Mouse (Mus musculus) inflammation-experienced regulatory T-cells, adult 6 months (primary cell): ENCODE measurements around the gene Corin. TPM values are rescaled to one million over a fixed set of nuclear protein-coding genes. Genes with fewer than 3 reads are reported as not detected.

Source experiments
- ATAC-seq: one replicate; pipeline ENCODE4 v1.8.0; 2017
- polyA plus RNA-seq, 3 experiments: library from polyadenylated mRNA; unstranded; fragments of 100-300 nt; shearing (Covaris generic); gene quantifications; one replicate each; pipeline ENCODE4 v1.2.1; 2017

The Corin gene
- polyA plus RNA-seq: under 1 TPM; 0.12 to 0.30 (median 0.16) TPM

DNA sequence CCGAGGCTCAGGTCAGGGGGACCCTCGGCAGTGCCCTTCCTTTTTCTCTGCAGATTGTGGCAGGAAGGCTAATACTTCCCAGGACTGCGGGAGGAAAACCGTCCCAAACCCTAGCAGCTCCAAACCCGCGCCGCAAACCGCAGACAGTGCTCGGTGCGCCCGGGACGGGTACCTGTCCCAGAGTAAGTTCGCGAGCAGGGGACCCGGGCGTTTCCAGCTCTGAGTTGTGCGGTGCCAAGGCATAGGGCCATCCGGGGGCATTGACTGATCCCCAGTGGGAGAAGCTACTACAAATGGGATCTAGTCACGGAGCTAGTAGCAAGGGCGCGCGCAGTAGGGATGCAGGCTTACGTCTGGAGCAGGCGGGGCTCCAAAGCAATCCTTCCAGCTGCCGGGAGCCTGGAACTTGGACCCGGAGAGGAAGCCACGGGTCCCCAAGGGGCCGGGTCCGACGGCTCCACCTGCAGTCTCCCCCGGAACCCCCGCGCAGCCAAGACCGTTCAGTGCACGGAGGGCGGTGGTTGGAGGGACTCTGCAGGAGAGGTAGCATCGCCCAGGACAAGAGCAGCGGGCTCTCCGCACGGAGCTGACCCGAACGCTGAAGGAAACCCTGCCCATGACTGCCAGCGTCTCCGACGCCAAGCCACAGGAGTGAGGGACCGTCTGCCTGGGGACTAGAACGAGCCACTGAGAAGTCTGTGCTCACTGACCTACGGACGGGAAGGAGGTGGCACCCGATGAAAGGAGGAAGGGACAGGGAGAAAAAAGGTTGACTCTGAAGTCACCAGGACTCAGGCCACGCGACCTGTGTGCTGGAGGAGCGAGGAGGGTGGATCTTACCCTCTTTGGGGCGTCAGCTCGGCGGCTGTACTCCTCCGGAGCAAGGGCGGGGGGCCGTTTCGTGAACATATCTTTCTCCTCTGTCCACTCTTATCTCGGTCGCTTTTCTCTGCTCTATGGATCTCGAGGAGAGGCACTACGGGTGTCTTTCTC lies at the start of gene Corin:
Gene Corin (minus strand): TSS at position 943 of the 993 bp plus-strand sequence.
- ATAC-seq: no peak

DNA sequence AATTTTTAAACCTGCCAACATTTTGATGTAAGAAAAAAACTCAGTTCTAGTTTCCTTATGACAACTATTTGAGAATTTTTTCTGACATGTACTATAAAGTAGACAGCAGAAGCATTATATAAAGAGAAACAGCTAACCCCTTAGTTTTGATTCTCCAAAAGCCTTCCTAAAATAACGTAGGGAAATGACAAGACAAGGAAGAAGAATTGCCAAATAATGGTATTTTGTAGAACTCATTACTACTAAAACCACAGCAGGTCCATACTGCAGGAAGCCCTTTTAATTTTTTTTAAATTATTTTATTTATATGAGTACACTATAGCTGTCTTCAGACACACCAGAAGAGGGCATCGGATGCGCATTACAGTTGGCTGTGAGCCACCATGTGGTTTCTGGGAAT lies 46.9 kb upstream of the Corin start:
- no peak for ATAC-seq

DNA sequence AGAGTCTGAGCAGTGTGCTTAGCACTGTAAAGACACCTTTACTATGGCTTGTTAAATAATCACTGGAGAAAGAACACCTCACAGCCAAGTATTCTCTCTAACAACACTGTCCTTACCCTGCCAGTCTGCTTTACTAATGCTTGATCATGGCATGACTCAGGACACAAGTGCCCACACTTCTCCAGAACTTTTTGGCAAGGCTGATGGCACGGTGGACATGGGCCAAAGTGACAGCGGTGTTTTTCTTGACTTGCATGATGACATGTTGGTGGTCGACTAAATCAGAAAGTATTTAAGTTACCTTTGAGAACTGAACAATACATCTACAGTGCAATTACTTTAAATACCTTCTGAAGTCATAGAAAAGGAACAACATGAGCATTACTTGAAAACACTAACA lies 24.6 kb upstream of the Corin start:
- ATAC-seq: no peak

DNA sequence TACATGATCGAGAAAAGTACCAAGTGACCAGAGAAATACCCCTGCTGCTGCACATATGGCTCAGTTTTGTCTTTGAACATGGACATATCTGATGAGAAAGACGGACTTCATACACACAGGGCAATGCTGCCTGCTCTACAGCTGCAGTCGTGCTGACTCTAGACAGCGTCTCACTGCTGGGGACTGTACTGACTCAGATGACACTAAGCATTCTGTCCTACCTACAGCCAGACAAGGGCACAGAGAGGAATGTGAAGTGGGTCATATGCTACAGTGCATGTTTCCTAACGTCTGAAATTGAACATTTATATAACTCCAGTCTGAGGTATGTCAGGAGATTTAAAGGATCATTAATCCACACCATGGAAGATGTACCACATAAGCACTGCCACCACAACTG lies 9.5 kb upstream of the Corin start:
- no peak for ATAC-seq

DNA sequence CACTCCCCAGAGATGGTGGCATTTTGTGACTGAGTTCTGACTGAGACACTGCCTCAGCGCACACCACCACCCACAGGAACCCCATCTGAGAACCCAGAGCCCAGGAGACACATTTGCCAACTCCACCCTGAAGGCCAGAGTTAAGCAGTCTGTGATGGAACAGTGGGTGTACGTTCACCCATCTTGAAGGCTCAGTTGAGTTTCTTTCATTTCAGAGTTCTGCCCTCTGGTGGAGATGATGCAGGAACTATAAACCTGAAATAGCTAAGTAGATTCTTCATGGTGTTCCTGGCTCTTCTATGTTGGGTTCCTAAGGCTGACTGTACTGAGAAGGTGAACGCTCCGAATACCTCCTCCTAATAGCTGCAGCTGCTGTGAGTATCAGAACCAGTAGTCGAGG lies 1.5 kb upstream of the Corin start:
- no peak for ATAC-seq

DNA sequence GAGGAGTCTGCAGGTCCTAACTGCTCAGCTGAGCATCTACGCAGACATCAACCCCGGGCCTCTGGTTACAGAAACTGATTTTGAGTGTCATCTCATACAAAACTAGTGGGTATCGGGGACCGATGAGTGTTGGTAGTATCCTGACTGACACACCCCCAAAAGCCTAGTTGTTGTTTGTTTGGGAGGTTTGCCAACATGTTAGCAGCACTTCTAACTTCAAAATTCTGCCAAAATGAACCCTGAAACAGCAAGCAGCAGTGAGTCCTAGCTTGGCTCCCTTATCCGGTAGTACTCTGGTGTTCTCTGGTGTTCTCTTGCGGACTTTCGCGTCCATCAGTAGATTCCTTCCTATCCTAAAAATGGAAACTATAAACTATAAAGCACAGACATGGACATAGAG lies 1.5 kb downstream of the Corin start:
- no peak for ATAC-seq

DNA sequence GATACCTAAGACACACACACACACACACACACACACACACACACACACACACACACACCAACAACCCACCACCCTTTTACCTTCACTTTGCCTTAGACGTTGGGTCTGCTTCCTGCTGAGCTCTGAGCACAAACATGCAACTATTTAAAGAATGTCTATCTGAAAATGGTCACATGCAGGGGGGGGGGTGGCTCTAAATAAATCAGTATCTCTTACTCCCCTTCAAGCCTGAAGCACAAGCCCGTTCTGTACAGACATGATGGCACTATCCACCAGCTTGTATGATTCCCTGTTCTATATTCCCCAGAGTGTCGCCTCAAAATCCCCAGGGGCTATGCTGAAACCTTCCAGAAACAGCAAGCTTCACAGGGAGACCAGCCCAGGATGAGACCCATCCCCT lies 2.5 kb downstream of the Corin start:
- no peak for ATAC-seq

DNA sequence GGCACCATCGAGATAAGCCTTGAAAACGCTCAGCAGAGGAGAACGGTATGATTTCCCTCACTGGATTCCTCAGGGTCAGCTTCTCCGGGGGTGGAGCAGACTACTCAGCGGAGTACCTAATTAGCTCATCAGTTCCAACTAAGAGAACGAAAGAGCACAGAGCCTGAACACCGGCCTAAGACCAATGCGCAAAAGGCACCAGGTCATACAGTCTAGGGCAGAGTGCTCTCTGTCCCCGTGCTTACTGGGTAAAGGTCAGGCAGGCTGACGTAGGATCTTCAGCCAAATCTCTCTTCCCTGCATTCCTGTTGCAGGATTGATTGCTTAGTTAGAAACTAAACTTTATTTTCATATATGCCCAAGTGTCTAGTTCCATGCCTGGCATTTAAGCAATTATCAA lies 6.0 kb downstream of the Corin start:
- ATAC-seq: no peak

DNA sequence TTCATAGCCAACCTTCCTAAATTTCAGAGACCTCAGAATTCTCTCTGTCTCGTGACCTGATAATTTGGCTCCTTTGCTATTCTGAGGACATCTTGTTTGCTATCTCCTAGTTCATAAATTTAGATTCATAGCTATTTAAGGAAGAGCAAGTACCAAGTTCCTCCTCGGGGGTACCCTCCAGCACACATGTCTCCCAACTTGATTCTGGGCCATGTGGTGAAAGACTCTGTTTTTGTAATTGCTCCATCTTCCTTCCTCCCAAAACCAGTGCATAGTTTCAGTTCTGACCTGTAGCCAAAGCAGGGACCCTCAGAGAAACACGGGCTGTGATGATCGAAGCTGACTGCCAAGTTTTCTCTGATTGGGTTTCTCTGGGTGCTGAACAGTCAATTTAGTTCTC lies 7.5 kb downstream of the Corin start:
- ATAC-seq: no peak

DNA sequence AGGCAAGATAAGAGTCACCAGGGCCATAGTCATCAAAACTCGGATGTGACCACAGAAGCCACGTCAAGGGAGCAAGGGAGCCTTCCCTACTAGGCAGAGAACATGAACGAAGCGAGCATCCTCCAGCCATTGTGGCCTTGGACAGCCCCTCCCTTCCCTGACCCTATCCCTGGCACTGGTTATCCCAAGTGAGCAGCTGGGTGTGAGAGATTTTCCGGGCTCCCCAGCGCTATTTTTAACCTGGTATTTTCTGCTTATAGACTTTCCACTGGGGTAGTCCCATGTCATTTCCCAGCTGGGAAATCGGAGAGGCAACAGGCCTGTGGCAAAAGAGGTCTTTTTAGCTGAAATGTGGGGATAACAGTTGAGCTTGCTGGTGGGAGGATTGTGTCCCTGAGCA lies 10.4 kb downstream of the Corin start:
- ATAC-seq: no peak

DNA sequence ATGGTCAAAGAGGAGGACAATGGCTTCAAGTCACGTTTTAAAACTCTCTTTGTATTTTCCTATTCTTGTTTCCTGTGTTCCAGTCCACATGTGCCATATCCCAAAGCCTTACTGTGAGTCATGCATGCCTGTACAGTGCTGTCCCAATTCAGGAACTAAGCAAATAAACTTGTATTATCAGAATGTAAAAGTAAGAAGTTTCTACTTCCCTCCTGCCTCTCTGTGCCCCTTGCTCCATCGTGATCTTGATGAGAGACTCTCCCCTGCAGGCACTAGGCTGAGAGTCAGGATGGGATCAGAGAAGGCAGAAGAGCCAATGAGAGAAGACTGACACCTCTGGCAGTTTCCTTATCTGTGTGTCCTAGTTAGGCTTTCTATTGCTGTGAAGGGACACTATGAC lies 13.0 kb downstream of the Corin start:
- no peak for ATAC-seq

DNA sequence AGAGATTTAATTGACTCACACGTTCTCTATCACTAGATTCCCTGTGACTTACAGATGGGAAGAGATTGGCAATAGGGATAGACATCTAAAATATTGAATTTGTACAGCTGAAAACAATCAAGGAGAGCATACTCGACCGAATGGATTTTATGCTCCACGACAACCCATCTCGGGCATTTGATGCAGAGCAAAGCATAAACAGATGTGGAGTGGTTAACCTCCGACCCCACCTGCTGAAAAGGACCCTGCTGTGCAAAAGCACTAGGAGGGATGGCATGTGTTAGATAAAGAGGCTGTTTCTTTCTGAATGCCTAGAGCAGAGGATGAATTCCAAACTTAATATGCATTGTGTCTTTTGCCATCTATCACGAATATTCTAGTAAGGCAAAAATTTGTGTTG lies 23.8 kb downstream of the Corin start:
- ATAC-seq: no peak

DNA sequence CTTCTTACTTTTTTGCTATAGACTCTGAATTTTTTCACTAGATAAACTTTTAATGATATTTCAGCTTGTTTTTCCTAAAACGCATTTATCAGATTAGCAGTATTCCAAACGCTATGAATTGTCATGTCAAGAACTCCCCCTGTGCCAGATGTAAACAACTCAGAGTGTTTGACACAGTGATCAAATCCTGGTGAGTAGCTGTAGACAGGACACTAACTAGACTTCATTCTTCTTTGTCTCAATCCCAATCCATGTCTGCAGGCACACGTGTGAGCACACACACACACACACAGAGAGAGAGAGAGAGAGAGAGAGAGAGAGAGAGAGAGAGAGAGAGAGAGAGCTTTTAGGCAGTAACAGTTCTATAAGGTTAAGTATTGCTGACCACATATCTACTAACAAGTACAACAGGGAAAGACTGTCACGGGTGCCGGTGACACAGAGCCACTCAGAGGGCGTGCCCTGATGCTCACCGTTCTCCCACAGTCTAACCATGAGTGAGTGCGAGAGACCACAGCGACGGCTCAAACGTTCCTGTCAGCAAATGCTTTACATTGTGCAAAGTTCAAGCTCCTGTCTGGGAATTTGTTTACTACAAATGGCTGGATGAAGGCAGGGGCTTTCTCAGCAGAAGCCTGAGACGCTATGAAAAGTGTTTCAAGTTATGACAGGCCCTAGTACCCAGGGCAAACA lies 31.8 kb downstream of the Corin start:
- ATAC-seq: no peak

DNA sequence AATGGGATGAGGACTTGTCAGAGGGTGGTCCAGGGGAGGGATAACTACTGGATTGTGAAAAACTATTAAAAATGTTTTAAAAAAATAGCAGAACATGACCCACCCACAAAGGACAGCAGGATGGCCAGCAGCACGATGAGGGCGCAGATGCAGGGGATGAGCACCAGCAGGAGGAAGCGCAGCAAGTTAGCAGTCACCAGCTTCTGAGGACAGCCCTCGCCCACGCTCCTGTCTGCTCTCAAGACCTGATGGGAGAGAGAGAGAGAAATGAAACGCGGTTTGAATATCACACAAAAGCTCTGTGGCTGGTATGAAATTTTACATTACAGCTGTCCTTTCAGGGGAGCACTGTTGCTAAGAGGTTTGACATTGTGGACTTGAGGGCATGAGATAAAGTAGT lies 32.5 kb downstream of the Corin start:
- ATAC-seq: no peak

DNA sequence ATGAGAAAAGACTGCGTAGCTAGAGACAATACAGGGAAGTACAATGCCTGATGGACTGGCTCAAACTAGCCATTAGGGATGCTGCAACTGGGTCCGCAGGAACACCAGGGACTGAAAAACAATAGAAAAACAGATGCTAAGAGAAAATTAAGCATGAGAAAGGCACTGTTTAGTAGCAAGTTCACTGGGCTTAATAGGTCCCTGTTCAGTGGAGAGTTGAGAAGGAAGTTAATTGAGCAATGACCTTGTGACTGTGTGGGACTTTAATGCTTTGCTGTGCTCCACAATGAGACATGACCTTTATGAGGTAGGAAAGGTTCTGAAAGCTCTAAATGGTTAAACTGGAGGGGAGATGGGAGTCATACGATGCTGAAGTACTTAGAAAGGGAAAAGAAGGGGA lies 39.3 kb downstream of the Corin start:
- no peak for ATAC-seq

DNA sequence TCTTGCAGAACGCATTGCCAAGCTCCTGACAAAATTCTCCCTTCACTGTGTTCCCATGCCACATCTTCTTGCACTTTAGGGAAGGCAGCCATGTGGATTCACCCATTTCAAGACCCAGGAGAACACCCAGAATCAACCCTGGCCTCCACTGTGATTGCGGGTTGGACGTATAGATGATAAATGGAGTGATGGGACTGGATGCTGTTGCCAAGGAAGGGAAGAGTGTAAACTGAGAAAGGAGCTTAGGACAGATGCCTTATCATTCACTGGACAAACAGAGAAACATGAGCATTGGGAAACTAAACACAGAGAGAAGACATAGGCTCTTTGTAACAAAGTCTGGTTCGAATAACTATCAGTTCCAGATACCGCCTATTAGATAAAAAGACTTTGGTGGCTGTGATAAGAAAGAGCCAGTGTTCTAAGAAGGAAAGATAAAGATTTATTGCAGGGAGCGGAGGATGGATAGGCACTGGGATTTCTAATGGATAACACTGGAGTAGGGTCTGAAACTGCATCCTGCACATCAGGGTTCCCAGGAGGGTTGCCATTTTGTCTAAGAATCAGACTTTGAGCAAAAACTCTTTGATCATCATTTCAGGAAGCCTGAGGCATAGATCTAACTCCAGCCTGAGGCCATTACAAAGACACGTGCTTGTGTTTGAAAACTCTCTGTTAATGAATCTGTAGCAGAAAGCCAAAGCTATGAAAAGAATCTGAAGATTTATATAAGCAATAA lies 44.7 kb downstream of the Corin start:
- ATAC-seq: no peak

DNA sequence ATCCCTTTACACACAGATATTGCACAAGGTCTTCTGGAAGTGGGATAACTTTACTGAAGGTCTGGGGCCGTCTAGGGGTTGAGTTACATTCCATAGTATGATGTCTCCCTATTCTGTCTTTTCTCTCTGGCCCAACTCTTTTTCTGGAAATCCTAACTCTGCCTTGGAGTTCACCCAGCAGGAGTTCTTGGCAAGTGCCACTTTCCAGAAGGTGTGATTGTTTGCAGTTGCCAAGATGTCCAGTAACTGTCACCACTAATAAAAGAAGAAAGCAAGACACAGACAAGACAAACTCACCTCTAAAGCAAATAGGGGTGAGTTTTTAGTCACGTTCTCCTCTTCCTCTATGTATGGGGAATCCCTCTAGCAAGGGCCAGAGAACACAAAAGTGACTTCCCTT lies 50.6 kb downstream of the Corin start:
- ATAC-seq: no peak

DNA sequence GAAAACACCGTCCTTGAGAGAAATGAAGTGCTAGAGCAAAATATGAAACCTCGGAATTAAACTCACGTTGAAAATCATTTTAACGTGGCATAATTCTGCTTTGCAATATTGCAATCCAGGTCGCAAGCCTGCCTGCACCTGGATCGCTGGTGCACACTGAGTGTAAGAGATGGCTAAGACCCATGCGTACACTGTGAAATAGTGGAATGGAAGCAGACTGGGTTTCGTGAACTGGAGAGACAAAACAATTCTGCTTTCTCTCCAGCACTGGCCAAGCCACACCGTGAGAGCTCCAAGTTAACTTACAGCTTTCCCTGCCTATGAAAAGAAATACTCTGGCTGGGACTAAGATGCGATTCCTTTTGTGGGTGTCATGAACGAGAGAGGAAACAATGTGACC lies 51.1 kb downstream of the Corin start:
- ATAC-seq: no peak

DNA sequence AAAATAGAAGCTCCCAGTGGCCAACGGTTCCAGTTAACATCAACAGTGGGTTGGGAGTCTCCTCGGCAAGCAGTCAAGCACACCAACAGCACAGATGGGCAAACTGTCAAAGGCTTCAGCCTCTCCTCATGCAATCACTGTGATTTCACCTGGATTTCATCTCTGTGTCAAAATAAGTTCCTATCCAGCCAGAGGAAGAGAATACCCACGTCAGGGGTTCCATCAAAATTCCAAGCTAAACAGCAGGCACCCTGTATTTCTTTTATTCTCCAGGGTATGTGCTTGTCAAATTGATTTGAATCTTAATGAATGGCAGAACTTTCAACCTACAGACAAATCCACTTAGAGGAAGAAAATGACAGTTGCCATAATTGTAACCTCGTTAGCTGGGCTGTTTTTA lies 51.5 kb downstream of the Corin start:
- no peak for ATAC-seq

DNA sequence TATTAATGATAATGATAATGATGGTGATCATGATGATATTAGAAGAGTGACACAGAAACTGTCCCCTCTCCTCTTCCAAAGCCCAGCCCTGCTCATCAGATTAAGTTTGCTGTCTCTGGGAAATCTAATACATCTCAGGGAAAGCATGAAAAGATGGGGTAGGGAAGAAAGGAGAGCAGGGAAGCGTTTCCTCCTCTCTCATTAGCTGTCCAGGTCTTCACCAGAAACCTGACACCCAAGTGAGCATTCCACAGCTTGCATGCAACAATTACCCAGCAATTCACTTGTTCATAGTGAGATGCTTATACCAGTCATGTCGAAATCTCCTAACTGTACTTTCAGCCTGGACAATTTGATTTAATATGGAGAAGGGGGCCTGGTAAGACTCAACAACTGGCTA lies 55.4 kb downstream of the Corin start:
- ATAC-seq: no peak

DNA sequence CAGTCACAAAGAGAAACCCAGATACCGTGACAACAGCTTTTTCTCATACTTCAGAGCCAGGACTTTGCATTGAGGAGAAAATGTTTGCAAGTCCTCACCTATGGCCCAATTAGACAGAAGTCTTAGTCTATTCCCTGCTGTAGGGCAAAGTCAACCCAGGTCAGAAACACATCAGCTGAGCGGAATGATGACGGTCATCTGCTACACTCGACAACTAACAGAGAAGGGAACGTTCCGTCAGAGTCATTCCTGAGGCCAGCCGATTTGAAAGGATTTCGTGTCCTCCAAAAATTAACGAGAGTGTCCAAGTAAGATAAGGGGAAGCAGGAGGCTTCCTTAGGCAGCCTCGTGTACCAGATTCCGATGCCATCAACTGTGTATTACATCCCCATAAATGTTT lies 58.2 kb downstream of the Corin start:
- ATAC-seq: no peak

DNA sequence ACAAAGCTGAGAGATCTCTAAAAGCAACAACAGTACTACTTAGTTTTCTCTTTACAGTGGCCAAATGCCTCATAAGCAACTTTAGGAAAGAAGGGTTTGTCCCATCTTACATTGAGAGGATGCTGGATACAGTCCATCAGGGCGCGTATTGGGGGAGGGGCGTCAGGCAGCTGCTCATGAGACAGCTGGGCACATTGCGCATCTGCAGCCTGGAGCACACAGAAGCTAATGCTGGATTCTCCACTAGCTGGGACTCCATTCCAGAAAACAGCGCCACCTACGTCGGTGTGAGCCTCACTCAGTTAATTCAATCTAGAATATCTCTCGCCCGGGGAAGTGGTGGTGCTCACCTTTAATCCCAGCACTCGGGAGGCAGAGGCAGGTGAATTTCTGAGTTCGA lies 60.3 kb downstream of the Corin start:
- ATAC-seq: no peak

DNA sequence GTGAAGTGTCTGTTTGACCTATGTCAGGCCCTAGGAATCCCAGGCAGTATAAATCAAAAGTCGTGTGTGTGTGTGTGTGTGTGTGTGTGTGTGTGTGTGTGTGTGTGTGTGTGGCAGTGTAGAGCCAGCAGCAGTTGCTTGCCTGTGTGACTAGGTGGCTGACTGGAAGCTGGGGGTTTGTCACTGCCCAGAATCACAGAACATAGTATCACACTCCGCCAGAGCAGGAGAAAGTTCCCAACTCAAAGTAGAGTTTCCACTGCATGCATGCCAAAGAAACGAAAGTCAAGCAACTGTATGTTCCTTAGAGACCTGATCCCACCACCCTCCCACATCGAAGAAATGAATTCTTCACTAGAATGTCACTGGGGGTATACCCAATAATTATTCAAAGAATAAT lies 61.3 kb downstream of the Corin start:
- no peak for ATAC-seq
